9 mouse cellular contexts compared by ENCODE assay signal in the genomic region with DNA sequence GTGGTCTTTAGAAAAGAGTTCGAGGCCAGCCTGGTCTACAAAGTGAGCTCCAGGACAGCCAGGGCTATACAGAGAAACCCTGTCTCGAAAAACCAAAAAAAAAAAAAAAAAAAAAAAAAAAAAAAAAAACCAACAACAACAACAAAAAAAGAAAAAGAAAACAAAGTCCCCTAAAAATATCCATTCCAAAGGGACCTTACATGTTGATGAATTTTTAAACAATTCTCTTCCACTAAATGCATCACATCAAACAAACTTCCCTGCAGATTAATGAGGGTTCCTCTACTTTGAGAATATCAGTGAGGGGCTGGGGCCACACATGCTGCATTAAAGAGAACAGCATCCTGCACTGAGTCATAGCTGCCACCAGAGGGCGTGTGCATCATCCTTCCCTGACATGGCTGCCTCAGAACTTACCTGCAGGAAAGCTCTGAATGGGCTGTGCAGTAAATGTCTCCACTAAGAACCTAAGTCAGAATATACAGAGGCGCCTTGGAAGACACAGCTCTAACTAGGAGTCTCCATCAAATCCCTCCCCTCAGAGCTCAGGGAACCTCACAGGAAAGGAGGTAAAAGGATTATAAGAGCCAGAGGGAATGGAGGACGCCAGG. TPM values are rescaled to one million over a fixed set of nuclear protein-coding genes. Genes with fewer than 3 reads are reported as not detected.
DNase-seq lines count a peak whose midpoint lies in the region; ATAC-seq and TF ChIP-seq lines count a peak whose summit lies in the region.
"Had no signal": no experiment of that assay in that cellular context is flagged by ENCODE, and none has a peak within 500 bp of the region (broad histone marks: within the 10 kb centered on the region; RNA-seq: fewer than 3 reads in every experiment).

No protein-coding gene starts in this region.

- H3K9me3 ChIP-seq in midbrain, embryonic 10.5 days (replicated peaks): no peaks in the 10 kb centered on the region
- H3K9me3 ChIP-seq in midbrain, embryonic 15.5 days: no peaks in the 10 kb centered on the region
- H3K9me3 ChIP-seq: lung, embryonic 15.5 days had no signal

- H3K4me1 ChIP-seq in midbrain, embryonic 10.5 days: peaks cover 13% of the 10 kb centered on the region
- H3K4me1 ChIP-seq in midbrain, embryonic 15.5 days: peaks cover 12% of the 10 kb centered on the region
- H3K4me1 ChIP-seq: lung, embryonic 15.5 days had no signal

- DNase-seq in adrenal gland, postnatal 10 days: peak; percentile 38
- DNase-seq in adrenal gland, postnatal 4 days (ENCODE audit: low spot score in 2 of 2): no peak
- DNase-seq in midbrain, embryonic 10.5 days (ENCODE audit: low spot score): peak; percentile 39
- DNase-seq in embryo, embryonic 11 days: peak; percentile 70
- DNase-seq in kidney, postnatal 14 days: peak; percentile 53
- no peak for DNase-seq in frontal cortex, postnatal 10 days (ENCODE audit: low spot score in 2 of 2)

- 48% methylated on average over 5 of the region's 5 CpGs for WGBS in midbrain, embryonic 10.5 days
- WGBS in midbrain, embryonic 15.5 days: 53% methylated on average over 5 of the region's 5 CpGs

- no peak overlapping the region for H3K4me3 ChIP-seq in midbrain, embryonic 10.5 days
- H3K4me3 ChIP-seq in midbrain, embryonic 15.5 days: no peak overlapping the region
- no peak overlapping the region for H3K4me3 ChIP-seq in myocyte
- H3K4me3 ChIP-seq: lung, embryonic 15.5 days had no signal

- no peak for TF ChIP-seq POLR2A in myocyte (IDR thresholded peaks at IDR 0.05; ENCODE audit: insufficient read length, low read depth)

- ATAC-seq in midbrain, embryonic 15.5 days (replicated peaks): no peak

- H3K79me2 ChIP-seq in myocyte (ENCODE audit: control insufficient read depth, insufficient read depth): no peaks in the 10 kb centered on the region

- no peak overlapping the region for H3K27ac ChIP-seq in midbrain, embryonic 10.5 days (replicated peaks)
- H3K27ac ChIP-seq in midbrain, embryonic 15.5 days: no peak overlapping the region
- H3K27ac ChIP-seq: lung, embryonic 15.5 days had no signal

- H3ac ChIP-seq in myocyte (ENCODE audit: control insufficient read depth, insufficient read length): no peak overlapping the region

- no peaks in the 10 kb centered on the region for H3K27me3 ChIP-seq in midbrain, embryonic 10.5 days (ENCODE audit: low read depth, poor library complexity, severe bottlenecking)
- H3K27me3 ChIP-seq in midbrain, embryonic 15.5 days (replicated peaks): no peaks in the 10 kb centered on the region
- H3K27me3 ChIP-seq in myocyte (ENCODE audit: control insufficient read depth, insufficient read depth, insufficient read length): peaks cover 7% of the 10 kb centered on the region
- H3K27me3 ChIP-seq: lung, embryonic 15.5 days had no signal

- H3K4me2 ChIP-seq in midbrain, embryonic 15.5 days: no peak overlapping the region
- no peak overlapping the region for H3K4me2 ChIP-seq in myocyte (ENCODE audit: low read depth)
- H3K4me2 ChIP-seq: lung, embryonic 15.5 days had no signal

- H3K36me3 ChIP-seq in midbrain, embryonic 10.5 days: peaks cover 8% of the 10 kb centered on the region
- no peaks in the 10 kb centered on the region; the same call in 1 of the 2 replicates for H3K36me3 ChIP-seq in midbrain, embryonic 15.5 days (replicated peaks)
- no peaks in the 10 kb centered on the region for H3K36me3 ChIP-seq in myocyte (ENCODE audit: control insufficient read depth, insufficient read depth)
- H3K36me3 ChIP-seq: lung, embryonic 15.5 days had no signal

- H3K9ac ChIP-seq in midbrain, embryonic 15.5 days: no peak overlapping the region
- H3K9ac ChIP-seq: lung, embryonic 15.5 days had no signal

TF ChIP-seq in myocyte, 11 proteins besides CTCF, POLR2A, EP300 and RAD21:
- no peak for TF ChIP-seq TCF3 (IDR thresholded peaks at IDR 0.05; ENCODE audit: insufficient read length, low read depth)
- TF ChIP-seq SRF (IDR thresholded peaks at IDR 0.05; ENCODE audit: control insufficient read depth, insufficient read length, low read depth): no peak
- TF ChIP-seq MAX (IDR thresholded peaks at IDR 0.05; ENCODE audit: low read depth): no peak
- TF ChIP-seq MYOG (IDR thresholded peaks at IDR 0.05; ENCODE audit: control insufficient read depth in 1 of 3, insufficient read depth in 1 of 3, insufficient read length in 2 of 3, low read depth in 2 of 3): no peak
- no peak for TF ChIP-seq USF1 (IDR thresholded peaks at IDR 0.05; ENCODE audit: low read depth)
- TF ChIP-seq POLR2AphosphoS2 (IDR thresholded peaks at IDR 0.05; ENCODE audit: insufficient read length, low read depth): peak; percentile 47

RNA-seq across cellular contexts. Expression of gene Aptx, which starts 22.6 kb away (rescaled TPM):
- total RNA-seq in adrenal gland, postnatal 10 days (2021): 10 to 100 TPM; 15.3 to 22.1 TPM
- total RNA-seq in adrenal gland, postnatal 4 days (2021): 10 to 100 TPM; 23.4 to 25.6 TPM
- polyA plus RNA-seq in midbrain, embryonic 10.5 days (2016; fragmentation: Nextera tagmentation; extraction: Ambion mirVana): 37.8 and 49.9 TPM in 2 replicates
- 48.2 and 50.8 TPM in 2 replicates for polyA plus RNA-seq in midbrain, embryonic 15.5 days (2015; fragmentation: Nextera tagmentation; extraction: Ambion mirVana)
- polyA plus RNA-seq in myocyte (2012; fragmentation: generic; extraction: Trizol): 20.4 TPM

RNA-seq across cellular contexts. Expression of gene Dnaja1, which starts 41.6 kb away (rescaled TPM):
- 100 to 1,000 TPM; 199 to 219 TPM for total RNA-seq in adrenal gland, postnatal 10 days (2021)
- 100 to 1,000 TPM; 227 to 253 TPM for total RNA-seq in adrenal gland, postnatal 4 days (2021)
- polyA plus RNA-seq in midbrain, embryonic 10.5 days (2016; fragmentation: Nextera tagmentation; extraction: Ambion mirVana): 617 and 620 TPM in 2 replicates
- polyA plus RNA-seq in midbrain, embryonic 15.5 days (2015; fragmentation: Nextera tagmentation; extraction: Ambion mirVana): 628 and 666 TPM in 2 replicates
- 68.3 TPM for polyA plus RNA-seq in myocyte (2012; fragmentation: generic; extraction: Trizol)

Comparison
In these comparisons a context has a peak if more than half of its experiments do, and no peak if none do; other contexts are left out.
1. DNase-seq: peak in adrenal gland, postnatal 10 days (single experiment), midbrain, embryonic 10.5 days (single experiment), embryo, embryonic 11 days (single experiment) and kidney, postnatal 14 days (single experiment); none in adrenal gland, postnatal 4 days (0 of 2) and frontal cortex, postnatal 10 days (0 of 2).